Mouse (Mus musculus) gonadal fat pad, adult 2 months (tissue): ENCODE results near the gene Mtfmt. TPM values are rescaled to one million over a fixed set of nuclear protein-coding genes. Genes with fewer than 3 reads are reported as not detected.

Experiments
- DNase-seq: peaks from one replicate; pipeline ENCODE4 v3.0.0-alpha.2; 2012; ENCODE audit warnings: low read depth
- polyA plus RNA-seq: library from polyadenylated mRNA; depleted of rRNA; stranded (reverse); fragments of >200 nt; gene quantifications from 2 replicates; pipeline ENCODE4 v1.2.3, GENCODE M21; 2012

Mtfmt gene
- polyA plus RNA-seq, 1 experiment, result 11.4 TPM

DNA sequence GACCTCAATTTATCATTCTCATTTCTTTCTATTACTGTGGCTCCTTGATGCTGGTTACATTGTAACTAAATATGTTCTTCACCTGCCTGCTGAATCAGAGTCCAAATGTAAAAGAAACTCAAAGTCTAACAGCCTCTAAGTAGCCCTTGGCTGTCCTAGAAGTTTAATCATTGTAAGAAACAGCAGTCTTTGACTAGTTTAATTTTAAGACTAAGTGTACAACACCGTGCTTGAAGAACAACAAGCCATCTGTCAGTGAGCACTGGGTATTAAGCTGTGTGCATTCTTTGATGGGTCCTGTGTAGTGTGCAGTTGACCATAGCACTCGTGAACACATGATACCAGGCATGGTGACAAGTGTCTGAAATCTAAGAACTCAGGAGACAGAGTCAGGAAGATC is 8.1 kb upstream of the Mtfmt start:
- DNase-seq, result no peak

DNA sequence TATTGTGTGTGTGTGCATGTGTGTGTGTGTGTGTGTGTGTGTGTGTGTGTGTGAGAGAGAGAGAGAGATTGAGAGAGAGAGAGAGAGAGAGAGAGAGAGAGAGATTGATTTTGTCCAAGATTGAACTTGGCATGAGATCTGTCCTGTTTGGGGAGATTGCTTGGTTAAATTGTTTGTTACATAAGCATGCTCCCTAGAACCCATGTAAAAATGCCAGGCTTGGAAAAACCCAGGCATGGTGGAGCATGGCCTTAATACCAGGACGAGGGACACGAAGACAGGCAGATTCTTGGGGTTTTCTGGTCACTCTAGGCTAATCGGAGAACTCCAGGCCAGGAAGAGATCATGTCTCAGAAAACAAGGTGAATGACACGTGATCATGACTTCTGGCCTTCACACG is 7.6 kb upstream of the Mtfmt start:
- no peak for DNase-seq

DNA sequence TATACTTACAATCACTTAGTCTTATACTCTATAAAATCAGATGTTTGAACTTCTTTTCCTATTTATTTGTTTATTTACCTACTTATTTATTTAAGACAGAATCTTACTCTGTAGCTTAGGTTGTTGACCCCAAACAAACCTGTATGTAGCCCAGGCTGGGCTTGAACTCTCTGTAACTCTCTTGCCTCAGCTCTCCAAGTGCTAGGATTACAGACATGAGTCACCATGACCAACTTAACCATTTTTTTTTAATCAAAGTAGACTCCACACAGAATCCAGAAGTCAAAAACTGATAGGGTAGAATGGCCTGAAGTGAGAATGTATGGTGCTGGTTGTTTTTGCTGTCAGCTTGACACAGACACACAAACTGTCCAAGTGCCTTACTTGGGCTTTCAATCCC is 5.2 kb upstream of the Mtfmt start:
- DNase-seq, result no peak

- no peak for DNase-seq
Measured at GRCm38 (mm10) chr9:65430921-65431320, 4.7 kb upstream of the Mtfmt start.

DNA sequence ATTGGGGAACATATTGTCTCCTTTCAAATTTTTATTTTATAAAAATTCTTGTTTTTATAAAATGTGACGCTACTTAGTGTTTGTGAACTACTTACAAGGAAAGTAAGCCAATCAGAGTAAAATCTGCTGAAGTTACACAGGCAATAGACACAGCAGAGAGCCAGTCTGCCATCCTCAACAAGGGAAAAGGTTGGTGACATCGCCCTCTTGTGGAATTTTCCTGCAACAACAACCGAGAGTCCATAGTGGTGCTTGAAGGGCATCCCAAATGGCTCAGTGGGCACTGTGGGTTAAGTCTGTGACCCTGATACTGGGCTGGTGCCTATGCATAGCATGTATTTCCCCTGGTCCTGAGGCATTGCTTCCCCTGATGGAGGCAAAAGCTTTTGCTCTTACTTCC is 3.3 kb upstream of the Mtfmt start:
- no peak for DNase-seq

GRCm38 (mm10) chr9:65434140-65434539 is 1.4 kb upstream of the Mtfmt start:
- DNase-seq, result no peak

- DNase-seq, result no peak
Measured at GRCm38 (mm10) chr9:65435211-65435610, 371 bp upstream of the Mtfmt start.

DNA sequence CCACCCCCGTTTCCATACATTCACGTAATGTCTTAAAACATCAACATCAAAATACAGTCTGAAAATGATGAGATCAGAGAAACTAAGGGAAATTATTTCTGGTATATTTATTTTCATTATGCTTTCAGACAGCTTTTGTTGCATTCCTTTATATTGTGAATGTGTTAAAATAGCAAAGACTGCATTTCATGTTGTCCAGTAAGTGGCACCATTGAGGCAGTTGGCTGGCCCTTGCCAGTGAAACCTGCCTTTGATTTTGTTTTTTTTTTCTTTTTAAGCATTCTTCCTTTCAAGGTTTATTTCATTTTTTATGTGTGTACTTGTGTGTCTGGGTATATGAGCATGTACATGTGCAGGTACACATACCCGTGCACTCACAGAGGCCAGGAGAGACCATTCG is 9.1 kb downstream of the Mtfmt start:
- no peak for DNase-seq

GRCm38 (mm10) chr9:65447951-65448350 is 12.4 kb downstream of the Mtfmt start:
- no peak for DNase-seq

GRCm38 (mm10) chr9:65458975-65459374 is 23.4 kb downstream of the Mtfmt start:
- DNase-seq, result no peak

DNA sequence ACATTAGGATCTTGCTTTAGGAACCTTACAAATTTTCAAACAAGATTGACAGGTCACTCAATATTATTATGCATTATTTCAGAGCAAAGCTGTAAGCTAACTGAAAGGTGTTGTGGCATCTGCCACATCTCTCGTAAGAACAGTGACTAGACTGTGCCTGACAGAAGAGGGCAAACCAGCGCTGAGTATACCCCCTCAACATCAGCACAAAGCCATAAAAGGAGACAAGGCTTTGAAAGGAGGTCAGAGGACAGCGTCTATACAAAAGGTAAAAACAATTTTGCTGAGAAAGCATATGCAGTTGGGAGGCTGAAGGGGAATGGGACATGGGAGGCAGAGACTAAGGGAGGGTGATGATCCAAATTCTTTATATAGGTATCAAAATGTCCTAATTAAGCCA is 24.6 kb downstream of the Mtfmt start:
- DNase-seq, result no peak

GRCm38 (mm10) chr9:65460732-65461442 is 25.3 kb downstream of the Mtfmt start, which contains the start of gene Spg21:
Gene Spg21 (plus strand): TSS chr9:65460947.
- no peak for DNase-seq

DNA sequence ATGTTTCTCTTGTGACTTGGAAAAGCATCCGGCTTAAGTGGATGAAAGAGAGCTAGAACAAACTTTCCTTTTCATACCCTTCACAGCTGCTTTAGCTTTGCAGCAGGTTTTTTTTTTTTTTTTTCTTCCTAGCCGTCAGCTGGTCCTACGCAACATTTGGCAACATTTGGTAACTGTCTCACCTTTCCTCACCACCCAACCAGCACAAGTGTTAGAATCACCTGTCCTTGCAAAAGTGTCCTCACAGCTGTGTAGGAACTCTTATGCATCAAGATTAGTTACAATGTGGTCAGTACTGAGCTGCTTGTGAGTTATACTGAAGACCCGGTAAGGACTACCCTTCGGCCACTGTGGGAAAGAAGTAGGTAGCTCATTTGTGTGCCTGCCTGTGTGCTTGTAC is 27.0 kb downstream of the Mtfmt start:
- no peak for DNase-seq

GRCm38 (mm10) chr9:65464161-65464560 is 28.6 kb downstream of the Mtfmt start:
- no peak for DNase-seq

DNA sequence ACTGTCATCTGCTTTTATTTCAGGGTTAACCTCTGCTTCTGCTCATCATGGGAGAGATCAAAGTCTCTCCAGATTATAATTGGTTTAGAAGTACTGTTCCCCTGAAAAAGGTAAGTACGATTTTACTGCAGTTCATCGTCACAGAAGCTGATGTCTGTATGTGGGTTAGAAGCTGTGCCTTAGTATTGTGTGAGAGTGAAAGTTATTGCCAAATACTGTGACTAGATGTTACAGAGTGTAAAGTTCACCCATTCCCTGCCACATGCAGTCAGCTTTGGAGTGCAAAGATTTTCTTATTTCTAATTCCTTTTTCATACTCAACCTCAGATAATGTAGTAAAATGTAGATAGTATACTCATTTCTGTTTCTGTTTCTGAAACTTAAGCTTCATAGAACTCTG is 29.7 kb downstream of the Mtfmt start:
- no peak for DNase-seq

- DNase-seq, result no peak
Measured at GRCm38 (mm10) chr9:65467686-65468085, 32.1 kb downstream of the Mtfmt start.

DNA sequence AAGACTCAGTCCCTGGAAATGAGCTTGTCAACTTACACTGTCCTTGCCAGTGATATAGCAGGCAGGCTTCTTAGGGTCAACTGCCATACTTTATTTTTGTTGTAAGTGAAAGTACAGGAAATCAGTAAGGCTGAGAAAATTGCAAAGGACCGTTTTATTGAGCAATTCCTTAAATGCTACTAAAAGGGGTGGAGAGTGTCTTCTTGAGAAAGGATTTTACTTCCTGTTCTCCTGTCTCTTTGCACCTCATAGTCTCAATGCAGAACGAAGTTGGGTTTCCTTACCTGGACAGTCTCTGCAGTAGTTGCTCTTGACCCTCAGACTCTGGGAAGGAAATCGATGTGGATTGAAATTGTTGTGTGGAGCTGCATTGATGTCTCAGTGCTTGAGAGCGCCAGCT is 37.2 kb downstream of the Mtfmt start:
- no peak for DNase-seq

DNA sequence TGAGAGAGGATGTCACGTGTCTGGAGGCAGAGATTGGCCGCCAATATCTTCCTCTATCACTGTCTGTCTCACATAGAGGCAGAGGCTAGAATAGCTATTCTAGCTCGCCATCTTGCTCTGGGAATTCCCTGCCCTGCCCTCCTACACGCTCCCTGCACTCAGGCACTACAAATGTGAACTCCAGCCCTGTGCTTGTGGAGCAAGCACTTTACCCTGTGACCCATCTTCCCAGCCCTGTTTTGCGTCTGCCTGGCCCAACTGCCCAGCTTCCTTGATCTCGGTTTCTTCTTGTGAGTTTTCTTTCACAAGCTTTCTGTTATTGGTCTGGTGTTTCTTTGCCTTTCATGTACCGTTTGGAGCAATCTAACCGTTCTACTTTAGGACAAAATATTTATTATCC is 43.6 kb downstream of the Mtfmt start:
- no peak for DNase-seq

DNA sequence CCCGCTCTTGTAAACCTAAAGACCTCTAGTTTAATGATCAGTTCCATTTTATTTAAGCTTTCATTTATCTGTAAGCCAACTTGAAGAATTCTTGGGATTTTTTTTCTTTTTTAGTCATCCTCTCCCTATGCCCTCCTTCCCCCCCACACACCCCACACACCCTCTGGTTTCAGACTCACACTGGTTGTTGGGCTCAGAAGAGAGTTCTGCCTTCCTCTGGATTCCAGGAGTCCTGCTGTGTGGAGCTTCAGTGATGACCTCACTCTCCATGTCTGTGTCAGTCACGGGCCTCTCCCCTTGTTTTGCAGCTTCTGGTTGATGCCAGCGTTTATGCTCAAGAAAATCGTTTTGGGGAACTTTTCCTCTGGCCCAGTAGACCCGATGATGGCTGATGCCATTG is 44.5 kb downstream of the Mtfmt start:
- no peak for DNase-seq

GRCm38 (mm10) chr9:65491476-65491875 is 55.9 kb downstream of the Mtfmt start:
- peak; percentile 92 for DNase-seq

- peak; percentile 79 for DNase-seq
Measured at GRCm38 (mm10) chr9:65492351-65492750, 56.8 kb downstream of the Mtfmt start.

DNA sequence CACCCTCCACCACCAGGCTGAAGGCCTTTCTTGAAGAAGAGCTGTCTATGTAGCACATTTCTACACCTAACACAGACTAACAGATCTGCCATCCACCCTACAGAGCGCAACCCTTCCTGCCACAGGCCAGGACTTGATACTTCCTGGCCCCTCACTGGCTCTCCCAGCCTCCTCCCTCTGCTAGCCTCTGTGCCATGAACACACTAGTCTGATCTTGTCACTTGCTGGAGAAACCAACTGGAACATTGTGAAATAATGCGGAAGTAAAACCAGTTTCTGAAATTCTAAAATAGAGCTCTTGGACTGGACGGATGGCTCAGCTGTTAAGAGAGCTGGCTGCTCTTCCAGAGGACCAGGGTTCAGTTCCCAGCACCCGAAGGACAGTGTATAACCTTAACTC is 57.3 kb downstream of the Mtfmt start:
- peak; percentile 95 for DNase-seq

- no peak for DNase-seq
Measured at GRCm38 (mm10) chr9:65502146-65502545, 66.6 kb downstream of the Mtfmt start.
